Mouse (Mus musculus) embryo, embryonic 10.5 days (tissue): ENCODE measurements around the gene Auts2.
A peak's percentile ranks its signal among the peaks of the same experiment; 100 is the strongest.

ENCODE experiments used
- DNase-seq: peaks from one replicate; pipeline ENCODE4 v3.0.0-alpha.2; 2015; ENCODE audit warnings: low spot score

The Auts2 gene

GRCm38 (mm10) chr5:132500817-132501231, 42.3 kb downstream of the Auts2 start:
- peak; percentile 81 for DNase-seq

- no peak for DNase-seq
Measured at GRCm38 (mm10) chr5:132498896-132499295, 44.2 kb downstream of the Auts2 start.

- no peak for DNase-seq
Measured at GRCm38 (mm10) chr5:132498045-132498444, 45.1 kb downstream of the Auts2 start.

GRCm38 (mm10) chr5:132492793-132493192, 50.4 kb downstream of the Auts2 start:
- no peak for DNase-seq

GRCm38 (mm10) chr5:132492040-132492439, 51.1 kb downstream of the Auts2 start:
- no peak for DNase-seq

- peak; percentile 51 for DNase-seq
Measured at GRCm38 (mm10) chr5:132491508-132491907, 51.6 kb downstream of the Auts2 start.

GRCm38 (mm10) chr5:132490326-132490725, 52.8 kb downstream of the Auts2 start:
- DNase-seq: no peak

- DNase-seq: no peak
Measured at GRCm38 (mm10) chr5:132489736-132490313, 53.3 kb downstream of the Auts2 start.

GRCm38 (mm10) chr5:132486831-132487230, 56.3 kb downstream of the Auts2 start:
- DNase-seq: no peak

GRCm38 (mm10) chr5:132485994-132486393, 57.1 kb downstream of the Auts2 start:
- DNase-seq: no peak

GRCm38 (mm10) chr5:132485448-132485847, 57.7 kb downstream of the Auts2 start:
- DNase-seq: no peak

- no peak for DNase-seq
Measured at GRCm38 (mm10) chr5:132481476-132481875, 61.7 kb downstream of the Auts2 start.

GRCm38 (mm10) chr5:132480461-132480860, 62.7 kb downstream of the Auts2 start:
- DNase-seq: no peak

GRCm38 (mm10) chr5:132479227-132479857, 63.8 kb downstream of the Auts2 start:
- no peak for DNase-seq

- no peak for DNase-seq
Measured at GRCm38 (mm10) chr5:132477533-132477932, 65.6 kb downstream of the Auts2 start.

GRCm38 (mm10) chr5:132472905-132473321, 70.2 kb downstream of the Auts2 start:
- no peak for DNase-seq

- DNase-seq: no peak
Measured at GRCm38 (mm10) chr5:132472184-132472829, 70.8 kb downstream of the Auts2 start.

- no peak for DNase-seq
Measured at GRCm38 (mm10) chr5:132467364-132467743, 75.8 kb downstream of the Auts2 start.

- no peak for DNase-seq
Measured at GRCm38 (mm10) chr5:132466427-132467363, 76.4 kb downstream of the Auts2 start.

- DNase-seq: no peak
Measured at GRCm38 (mm10) chr5:132462560-132462959, 80.6 kb downstream of the Auts2 start.

GRCm38 (mm10) chr5:132458498-132458897, 84.6 kb downstream of the Auts2 start:
- DNase-seq: no peak

- DNase-seq: no peak
Measured at GRCm38 (mm10) chr5:132452381-132452780, 90.8 kb downstream of the Auts2 start.
